Mouse (Mus musculus): ENCODE measurements at regions not wholly inside any gene's neighbourhood (a gene's known extent, or its start where the extent isn't known, plus 50 kb on each side); places are given as distances from the start of the nearest gene placed in this dataset.

GRCm38 (mm10) chr4:143012900-143013299 lies 199.9 kb downstream of the Prdm2 start:
- H3K9ac ChIP-seq, result no peak overlapping the region
- H3K4me3 ChIP-seq, result no peak overlapping the region
- H3K4me2 ChIP-seq, result no peak overlapping the region
- peaks cover 8% of the 10 kb centered on the region; the same call in 1 of the 2 replicates for H3K27me3 ChIP-seq (replicated peaks)
- no peaks in the 10 kb centered on the region for H3K9me3 ChIP-seq (replicated peaks)
- WGBS (ENCODE audit: insufficient replicate concordance), result 62% methylated on average over 8 of the region's 8 CpGs
- no peaks in the 10 kb centered on the region for H3K4me1 ChIP-seq
- H3K36me3 ChIP-seq, result no peaks in the 10 kb centered on the region
- no peak for ATAC-seq
- no peak overlapping the region for H3K27ac ChIP-seq

- Histone ChIP-seq H3K27ac (no peak overlapping the region), H3K4me3 (no peak overlapping the region), H3K9ac (no peak overlapping the region), H3K36me3 (no peaks in the 10 kb centered on the region), H3K9me3 (replicated peaks) (no peaks in the 10 kb centered on the region), H3K4me2 (no peak overlapping the region), H3K27me3 (replicated peaks) (no peaks in the 10 kb centered on the region), H3K4me1 (no peaks in the 10 kb centered on the region)
- no peak for ATAC-seq
- WGBS (ENCODE audit: insufficient replicate concordance), result 37% methylated on average over 13 of the region's 13 CpGs
These were observed 210.8 kb downstream of the Prdm2 start for GRCm38 (mm10) chr4:143001961-143002360.

GRCm38 (mm10) chr4:143001486-143001885 lies 211.3 kb downstream of the Prdm2 start:
- no peaks in the 10 kb centered on the region for H3K9me3 ChIP-seq (replicated peaks)
- 48% methylated on average over 5 of the region's 5 CpGs for WGBS (ENCODE audit: insufficient replicate concordance)
- no peaks in the 10 kb centered on the region for H3K27me3 ChIP-seq (replicated peaks)
- no peaks in the 10 kb centered on the region for H3K4me1 ChIP-seq
- ATAC-seq, result no peak
- no peak overlapping the region for H3K9ac ChIP-seq
- no peak overlapping the region for H3K4me3 ChIP-seq
- H3K4me2 ChIP-seq, result no peak overlapping the region
- no peak overlapping the region for H3K27ac ChIP-seq
- no peaks in the 10 kb centered on the region for H3K36me3 ChIP-seq

- Histone ChIP-seq H3K9me3 (replicated peaks) (no peaks in the 10 kb centered on the region), H3K9ac (no peak overlapping the region), H3K36me3 (no peaks in the 10 kb centered on the region), H3K4me2 (no peak overlapping the region), H3K4me3 (no peak overlapping the region), H3K27ac (no peak overlapping the region), H3K27me3 (replicated peaks) (no peaks in the 10 kb centered on the region), H3K4me1 (no peaks in the 10 kb centered on the region)
- no peak for ATAC-seq
- 49% methylated on average over 4 of the region's 4 CpGs for WGBS (ENCODE audit: insufficient replicate concordance)
These were observed 216.4 kb downstream of the Prdm2 start for GRCm38 (mm10) chr4:142996406-142996805.

GRCm38 (mm10) chr4:142991401-142991800 lies 221.4 kb downstream of the Prdm2 start:
- Histone ChIP-seq H3K27ac (no peak overlapping the region), H3K4me1 (no peaks in the 10 kb centered on the region), H3K9ac (no peak overlapping the region), H3K27me3 (replicated peaks) (no peaks in the 10 kb centered on the region), H3K4me2 (no peak overlapping the region), H3K36me3 (no peaks in the 10 kb centered on the region), H3K9me3 (replicated peaks) (no peaks in the 10 kb centered on the region), H3K4me3 (no peak overlapping the region)
- WGBS (ENCODE audit: insufficient replicate concordance), result 30% methylated on average over 4 of the region's 4 CpGs
- no peak for ATAC-seq

GRCm38 (mm10) chr4:142989175-142989574 lies 223.6 kb downstream of the Prdm2 start:
- no peaks in the 10 kb centered on the region for H3K27me3 ChIP-seq (replicated peaks)
- H3K9ac ChIP-seq, result no peak overlapping the region
- no peak overlapping the region for H3K27ac ChIP-seq
- no peak for ATAC-seq
- H3K4me3 ChIP-seq, result no peak overlapping the region
- no peaks in the 10 kb centered on the region for H3K36me3 ChIP-seq
- H3K9me3 ChIP-seq (replicated peaks), result no peaks in the 10 kb centered on the region
- H3K4me1 ChIP-seq, result no peaks in the 10 kb centered on the region
- H3K4me2 ChIP-seq, result no peak overlapping the region
- WGBS (ENCODE audit: insufficient replicate concordance), result 20% methylated on average over 8 of the region's 8 CpGs

GRCm38 (mm10) chr4:142983295-142983624 lies 229.5 kb downstream of the Prdm2 start:
- Histone ChIP-seq H3K4me1 (no peaks in the 10 kb centered on the region), H3K36me3 (no peaks in the 10 kb centered on the region), H3K27me3 (replicated peaks) (no peaks in the 10 kb centered on the region), H3K9me3 (replicated peaks) (peaks cover 4% of the 10 kb centered on the region; the same call in 1 of the 2 replicates), H3K27ac (no peak overlapping the region), H3K4me2 (no peak overlapping the region), H3K4me3 (no peak overlapping the region), H3K9ac (no peak overlapping the region)
- WGBS (ENCODE audit: insufficient replicate concordance), result 61% methylated on average over 6 of the region's 6 CpGs
- ATAC-seq, result no peak

GRCm38 (mm10) chr4:142982585-142983294 lies 230.1 kb downstream of the Prdm2 start:
- Histone ChIP-seq H3K4me3 (no peak overlapping the region), H3K27ac (no peak overlapping the region), H3K36me3 (no peaks in the 10 kb centered on the region), H3K27me3 (replicated peaks) (no peaks in the 10 kb centered on the region), H3K9ac (no peak overlapping the region), H3K9me3 (replicated peaks) (peaks cover 4% of the 10 kb centered on the region; the same call in 1 of the 2 replicates), H3K4me1 (no peaks in the 10 kb centered on the region), H3K4me2 (no peak overlapping the region)
- ATAC-seq, result no peak
- 58% methylated on average over 8 of the region's 8 CpGs for WGBS (ENCODE audit: insufficient replicate concordance)

- H3K9me3 ChIP-seq (replicated peaks), result peaks cover 7% of the 10 kb centered on the region; the same call in 1 of the 2 replicates
- H3K4me1 ChIP-seq, result no peaks in the 10 kb centered on the region
- no peak overlapping the region for H3K27ac ChIP-seq
- no peak overlapping the region for H3K4me3 ChIP-seq
- no peak overlapping the region for H3K4me2 ChIP-seq
- 36% methylated on average over 11 of the region's 11 CpGs for WGBS (ENCODE audit: insufficient replicate concordance)
- H3K36me3 ChIP-seq, result no peaks in the 10 kb centered on the region
- ATAC-seq, result no peak
- no peaks in the 10 kb centered on the region for H3K27me3 ChIP-seq (replicated peaks)
- no peak overlapping the region for H3K9ac ChIP-seq
These were observed 237.2 kb downstream of the Prdm2 start for GRCm38 (mm10) chr4:142975620-142976019.

- 69% methylated on average over 4 of the region's 4 CpGs for WGBS (ENCODE audit: insufficient replicate concordance)
- Histone ChIP-seq H3K9ac (no peak overlapping the region), H3K9me3 (replicated peaks) (peaks cover 10% of the 10 kb centered on the region; the same call in 1 of the 2 replicates), H3K27me3 (replicated peaks) (no peaks in the 10 kb centered on the region), H3K4me1 (no peaks in the 10 kb centered on the region), H3K27ac (no peak overlapping the region), H3K36me3 (no peaks in the 10 kb centered on the region), H3K4me3 (no peak overlapping the region), H3K4me2 (no peak overlapping the region)
- ATAC-seq, result no peak
These were observed 242.8 kb downstream of the Prdm2 start for GRCm38 (mm10) chr4:142970040-142970439.

GRCm38 (mm10) chr4:142967604-142968003 lies 245.2 kb downstream of the Prdm2 start:
- Histone ChIP-seq H3K27ac (no peak overlapping the region), H3K27me3 (replicated peaks) (no peaks in the 10 kb centered on the region), H3K4me3 (no peak overlapping the region), H3K4me2 (no peak overlapping the region), H3K4me1 (no peaks in the 10 kb centered on the region), H3K36me3 (no peaks in the 10 kb centered on the region), H3K9me3 (replicated peaks) (peaks cover 10% of the 10 kb centered on the region; the same call in 1 of the 2 replicates), H3K9ac (no peak overlapping the region)
- 63% methylated on average over 2 of the region's 2 CpGs for WGBS (ENCODE audit: insufficient replicate concordance)
- ATAC-seq, result no peak

GRCm38 (mm10) chr4:142956832-142957429 lies 255.9 kb downstream of the Prdm2 start:
- no peaks in the 10 kb centered on the region for H3K4me1 ChIP-seq
- 61% methylated on average over 8 of the region's 8 CpGs for WGBS (ENCODE audit: insufficient replicate concordance)
- peaks cover 10% of the 10 kb centered on the region; the same call in 1 of the 2 replicates for H3K9me3 ChIP-seq (replicated peaks)
- no peaks in the 10 kb centered on the region for H3K27me3 ChIP-seq (replicated peaks)
- no peak overlapping the region for H3K4me3 ChIP-seq
- H3K27ac ChIP-seq, result no peak overlapping the region
- H3K36me3 ChIP-seq, result no peaks in the 10 kb centered on the region
- H3K9ac ChIP-seq, result no peak overlapping the region
- H3K4me2 ChIP-seq, result no peak overlapping the region
- no peak for ATAC-seq

Data from liver, embryonic 12.5 days (tissue).